Mouse (Mus musculus): ENCODE results near the gene Cyb5r4. TPM values are rescaled to one million over a fixed set of nuclear protein-coding genes. Genes with fewer than 3 reads are reported as not detected.
"Not testable (repeated sequence)": the region's sequence is repeated elsewhere in the genome, so short reads cannot be mapped to it uniquely, and the experiment has no call there.

Gene Cyb5r4
- polyA plus RNA-seq, 1 experiment, result 4.7 TPM

- H3K27ac ChIP-seq (ENCODE audit: insufficient read depth, low read length), result no peak overlapping the region
- H3K4me1 ChIP-seq (ENCODE audit: control insufficient read depth, insufficient read depth, insufficient read length), result no peaks in the 10 kb centered on the region
- H3K4me3 ChIP-seq (ENCODE audit: extremely low read depth, insufficient read depth, insufficient read length), result no peak overlapping the region
- 45% methylated on average over 2 of the region's 2 CpGs for WGBS
- no peaks in the 10 kb centered on the region for H3K36me3 ChIP-seq (ENCODE audit: control insufficient read depth, insufficient read depth, low read length)
- TF ChIP-seq POLR2A (IDR thresholded peaks at IDR 0.05; ENCODE audit: low read depth, low read length) (no peak), CTCF (IDR thresholded peaks at IDR 0.05; ENCODE audit: extremely low read depth, insufficient read depth, insufficient read length, insufficient replicate concordance) (0 out of 2 replicates have a peak, but pooled peaks have one; percentile 23)
- H3K27me3 ChIP-seq (ENCODE audit: control insufficient read depth, insufficient read depth, low read length), result no peaks in the 10 kb centered on the region
- peak in 1 of 2 experiments; percentile 20 for DNase-seq (ENCODE audit: low read depth in 1 of 2, low spot score in 2 of 2)
Observed at GRCm38 (mm10) chr9:87097989-87098388, 76.2 kb downstream of the Cyb5r4 start.

- H3K27me3 ChIP-seq (ENCODE audit: control insufficient read depth, insufficient read depth, low read length), result no peaks in the 10 kb centered on the region
- no peak for TF ChIP-seq POLR2A (IDR thresholded peaks at IDR 0.05; ENCODE audit: low read depth, low read length)
- TF ChIP-seq CTCF (IDR thresholded peaks at IDR 0.05; ENCODE audit: extremely low read depth, insufficient read depth, insufficient read length, insufficient replicate concordance), result no peak
- no peak for DNase-seq (ENCODE audit: low read depth in 1 of 2, low spot score in 2 of 2)
- 79% methylated on average over 5 of the region's 5 CpGs for WGBS
- H3K27ac ChIP-seq (ENCODE audit: insufficient read depth, low read length), result no peak overlapping the region
- H3K4me1 ChIP-seq (ENCODE audit: control insufficient read depth, insufficient read depth, insufficient read length), result no peaks in the 10 kb centered on the region
- no peaks in the 10 kb centered on the region for H3K36me3 ChIP-seq (ENCODE audit: control insufficient read depth, insufficient read depth, low read length)
- no peak overlapping the region for H3K4me3 ChIP-seq (ENCODE audit: extremely low read depth, insufficient read depth, insufficient read length)
Observed at GRCm38 (mm10) chr9:87115019-87115418, 93.2 kb downstream of the Cyb5r4 start.

GRCm38 (mm10) chr9:87115456-87115931 is 93.7 kb downstream of the Cyb5r4 start:
- Histone ChIP-seq H3K4me3 (ENCODE audit: extremely low read depth, insufficient read depth, insufficient read length) (no peak overlapping the region), H3K36me3 (ENCODE audit: control insufficient read depth, insufficient read depth, low read length) (no peaks in the 10 kb centered on the region), H3K27ac (ENCODE audit: insufficient read depth, low read length) (no peak overlapping the region), H3K4me1 (ENCODE audit: control insufficient read depth, insufficient read depth, insufficient read length) (no peaks in the 10 kb centered on the region), H3K27me3 (ENCODE audit: control insufficient read depth, insufficient read depth, low read length) (no peaks in the 10 kb centered on the region)
- WGBS, result 74% methylated on average over 6 of the region's 6 CpGs
- no peak for TF ChIP-seq POLR2A (IDR thresholded peaks at IDR 0.05; ENCODE audit: low read depth, low read length)
- TF ChIP-seq CTCF (IDR thresholded peaks at IDR 0.05; ENCODE audit: extremely low read depth, insufficient read depth, insufficient read length, insufficient replicate concordance), result no peak
- DNase-seq (ENCODE audit: low read depth in 1 of 2, low spot score in 2 of 2), result no peak

- H3K36me3 ChIP-seq (ENCODE audit: control insufficient read depth, insufficient read depth, low read length), result no peaks in the 10 kb centered on the region
- H3K4me1 ChIP-seq (ENCODE audit: control insufficient read depth, insufficient read depth, insufficient read length), result no peaks in the 10 kb centered on the region
- H3K4me3 ChIP-seq (ENCODE audit: extremely low read depth, insufficient read depth, insufficient read length), result no peak overlapping the region
- WGBS, result 50% methylated on average over 1 of the region's 1 CpGs
- DNase-seq (ENCODE audit: low read depth in 1 of 2, low spot score in 2 of 2), result no peak
- H3K27ac ChIP-seq (ENCODE audit: insufficient read depth, low read length), result no peak overlapping the region
- no peaks in the 10 kb centered on the region for H3K27me3 ChIP-seq (ENCODE audit: control insufficient read depth, insufficient read depth, low read length)
- TF ChIP-seq POLR2A (IDR thresholded peaks at IDR 0.05; ENCODE audit: low read depth, low read length), result no peak
- no peak for TF ChIP-seq CTCF (IDR thresholded peaks at IDR 0.05; ENCODE audit: extremely low read depth, insufficient read depth, insufficient read length, insufficient replicate concordance)
Observed at GRCm38 (mm10) chr9:87115978-87116377, 94.2 kb downstream of the Cyb5r4 start.

- Histone ChIP-seq H3K4me1 (ENCODE audit: control insufficient read depth, insufficient read depth, insufficient read length) (no peaks in the 10 kb centered on the region), H3K27ac (ENCODE audit: insufficient read depth, low read length) (no peak overlapping the region), H3K4me3 (ENCODE audit: extremely low read depth, insufficient read depth, insufficient read length) (no peak overlapping the region), H3K36me3 (ENCODE audit: control insufficient read depth, insufficient read depth, low read length) (no peaks in the 10 kb centered on the region), H3K27me3 (ENCODE audit: control insufficient read depth, insufficient read depth, low read length) (no peaks in the 10 kb centered on the region)
- TF ChIP-seq CTCF (IDR thresholded peaks at IDR 0.05; ENCODE audit: extremely low read depth, insufficient read depth, insufficient read length, insufficient replicate concordance) (no peak), POLR2A (IDR thresholded peaks at IDR 0.05; ENCODE audit: low read depth, low read length) (no peak)
- DNase-seq (ENCODE audit: low read depth in 1 of 2, low spot score in 2 of 2), result no peak
- WGBS, result 83% methylated on average over 3 of the region's 3 CpGs
Observed at GRCm38 (mm10) chr9:87118996-87119395, 97.2 kb downstream of the Cyb5r4 start.

GRCm38 (mm10) chr9:87121956-87122493 is 100.2 kb downstream of the Cyb5r4 start:
- H3K4me3 ChIP-seq (ENCODE audit: extremely low read depth, insufficient read depth, insufficient read length), result no peak overlapping the region
- no peaks in the 10 kb centered on the region for H3K27me3 ChIP-seq (ENCODE audit: control insufficient read depth, insufficient read depth, low read length)
- H3K27ac ChIP-seq (ENCODE audit: insufficient read depth, low read length), result no peak overlapping the region
- TF ChIP-seq CTCF (IDR thresholded peaks at IDR 0.05; ENCODE audit: extremely low read depth, insufficient read depth, insufficient read length, insufficient replicate concordance) (no peak), POLR2A (IDR thresholded peaks at IDR 0.05; ENCODE audit: low read depth, low read length) (no peak)
- 81% methylated on average over 9 of the region's 9 CpGs for WGBS
- no peaks in the 10 kb centered on the region for H3K4me1 ChIP-seq (ENCODE audit: control insufficient read depth, insufficient read depth, insufficient read length)
- H3K36me3 ChIP-seq (ENCODE audit: control insufficient read depth, insufficient read depth, low read length), result no peaks in the 10 kb centered on the region
- no peak for DNase-seq (ENCODE audit: low read depth in 1 of 2, low spot score in 2 of 2)

GRCm38 (mm10) chr9:87127046-87127445 is 105.2 kb downstream of the Cyb5r4 start:
- 72% methylated on average over 6 of the region's 6 CpGs for WGBS
- DNase-seq (ENCODE audit: low read depth in 1 of 2, low spot score in 2 of 2); H3K4me1 ChIP-seq (ENCODE audit: control insufficient read depth, insufficient read depth, insufficient read length); H3K4me3 ChIP-seq (ENCODE audit: extremely low read depth, insufficient read depth, insufficient read length); H3K27me3 ChIP-seq (ENCODE audit: control insufficient read depth, insufficient read depth, low read length); H3K27ac ChIP-seq (ENCODE audit: insufficient read depth, low read length); H3K36me3 ChIP-seq (ENCODE audit: control insufficient read depth, insufficient read depth, low read length): not testable (repeated sequence)

Other genes with a start within 250 kb of the Cyb5r4 start
- 0.53 and 0.59 TPM in 2 replicates for gene Snap91, start 141.4 kb upstream of the Cyb5r4 start, polyA plus RNA-seq (2012; rRNA removed)
- gene Ripply2, start 6.5 kb upstream of the Cyb5r4 start, polyA plus RNA-seq (2012; rRNA removed), result not detected in 2 replicates
- gene Mrap2, start 122.3 kb downstream of the Cyb5r4 start, polyA plus RNA-seq (2012; rRNA removed), result not detected in 2 replicates
- 1.1 and 1.2 TPM in 2 replicates for gene Cep162, start 233.5 kb downstream of the Cyb5r4 start, polyA plus RNA-seq (2012; rRNA removed)